Mouse (Mus musculus) limb, embryonic 11.5 days (tissue): ENCODE measurements at regions not wholly inside any gene's neighbourhood (a gene's known extent, or its start where the extent isn't known, plus 50 kb on each side); places are given as distances from the start of the nearest gene placed in this dataset.
A peak's percentile ranks its signal among the peaks of the same experiment; 100 is the strongest.

Experiments used
- ATAC-seq: fragments of 200-750 bp; cut with Nextera tagmentation; 2 replicates; pipeline ENCODE4 v1.8.0; 2017; ENCODE audit warnings: low read depth; ENCODE audit not compliant: insufficient number of reproducible peaks, low FRiP score, low TSS enrichment
- DNase-seq: peaks from one replicate; pipeline ENCODE4 v3.0.0-alpha.2; 2015; ENCODE audit warnings: low spot score
- H3K27ac ChIP-seq: fragments of 300-500 bp; sonication (generic); replicated peaks from 2 replicates; pipeline ENCODE4 v1.5.1; 2014; ENCODE audit warnings: low read depth, mild to moderate bottlenecking, low read length
- H3K27me3 ChIP-seq: fragments of 300-500 bp; sonication (generic); 2 replicates; pipeline ENCODE4 v1.6.1; 2014; ENCODE audit warnings: mild to moderate bottlenecking, low read length, mixed read lengths; ENCODE audit not compliant: control insufficient read depth, insufficient read depth
- H3K36me3 ChIP-seq: fragments of 300-500 bp; sonication (generic); 2 replicates; pipeline ENCODE4 v1.6.1; 2014; ENCODE audit warnings: mild to moderate bottlenecking, low read length, moderate library complexity, mixed read lengths; ENCODE audit not compliant: control insufficient read depth, insufficient read depth
- H3K4me1 ChIP-seq: fragments of 300-500 bp; sonication (generic); 2 replicates; pipeline ENCODE4 v1.6.1; 2014; ENCODE audit warnings: low read length, mixed read lengths; ENCODE audit not compliant: control insufficient read depth, insufficient read depth
- H3K4me2 ChIP-seq: fragments of 300-500 bp; sonication (generic); 2 replicates; pipeline ENCODE4 v1.6.1; 2014; ENCODE audit warnings: low read depth, mild to moderate bottlenecking, moderate library complexity; ENCODE audit not compliant: severe bottlenecking
- H3K4me3 ChIP-seq: fragments of 300-500 bp; sonication (generic); 2 replicates; pipeline ENCODE4 v1.5.1; 2014; ENCODE audit warnings: low read depth, low read length
- H3K9ac ChIP-seq: fragments of 300-500 bp; sonication (generic); 2 replicates; pipeline ENCODE4 v1.6.1; 2014; ENCODE audit warnings: mild to moderate bottlenecking, low read length
- H3K9me3 ChIP-seq: fragments of 300-500 bp; sonication (generic); 2 replicates; pipeline ENCODE4 v1.6.1; 2016; ENCODE audit warnings: low read length; ENCODE audit not compliant: control insufficient read depth
- WGBS: fragments of 180-500 bp; shearing (Covaris S2); extraction: QIAGEN DNeasy Blood & Tissue Kit; methylation state at CpG from one replicate; pipeline ENCODE4 v1.1.7; 2014; 5-methylcytosine and 5-hydroxymethylcytosine counted together

DNA sequence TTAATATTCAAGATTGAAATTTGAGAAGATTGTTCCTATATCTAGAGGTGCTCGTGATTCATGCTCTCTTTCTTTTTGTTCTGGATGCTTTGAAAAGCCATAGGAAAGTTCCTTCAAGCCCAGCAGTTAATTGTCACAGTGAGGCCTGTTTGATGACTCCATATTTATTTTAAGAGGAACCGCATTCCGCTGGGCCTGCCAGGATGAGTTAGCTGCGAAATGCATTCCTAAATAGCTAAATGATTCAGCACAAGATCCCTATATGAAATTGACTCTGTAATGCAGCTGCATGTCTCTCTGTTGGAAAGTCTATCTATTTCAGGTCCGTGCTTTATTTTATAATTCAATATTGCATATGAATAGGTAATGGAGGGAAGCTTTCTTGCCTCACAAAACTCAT is 511.9 kb upstream of the Adgra3 start:
- H3K4me3 ChIP-seq, result no peak overlapping the region
- H3K4me2 ChIP-seq, result no peak overlapping the region
- H3K36me3 ChIP-seq, result no peaks in the 10 kb centered on the region
- H3K9me3 ChIP-seq, result no peaks in the 10 kb centered on the region
- DNase-seq (no peak), ATAC-seq (no peak)
- H3K27me3 ChIP-seq, result no peaks in the 10 kb centered on the region
- no peaks in the 10 kb centered on the region for H3K4me1 ChIP-seq
- 77% methylated on average over 5 of the region's 5 CpGs for WGBS
- no peak overlapping the region for H3K27ac ChIP-seq
- H3K9ac ChIP-seq, result no peak overlapping the region

DNA sequence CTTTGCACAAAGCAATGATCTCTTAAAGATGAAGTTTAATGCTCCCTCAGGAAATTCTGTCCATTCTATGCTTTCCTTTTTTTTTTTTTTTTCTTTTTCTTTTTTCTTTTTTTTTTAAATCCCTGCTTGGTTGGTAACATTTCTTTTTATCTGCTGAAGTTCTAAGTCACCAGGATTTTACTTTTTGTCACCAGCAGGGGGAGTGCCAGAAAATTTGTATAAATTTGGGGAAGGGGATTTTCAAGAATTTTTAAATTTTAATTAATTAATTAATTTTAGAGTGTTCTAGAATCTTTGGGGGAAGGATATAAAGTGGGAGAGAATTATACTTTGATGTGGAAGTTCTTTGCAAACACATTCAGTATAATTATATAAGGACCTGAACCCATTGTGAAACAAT is 492.3 kb upstream of the Adgra3 start:
- Histone ChIP-seq H3K4me3 (no peak overlapping the region), H3K9me3 (no peaks in the 10 kb centered on the region), H3K27ac (no peak overlapping the region), H3K4me1 (no peaks in the 10 kb centered on the region), H3K4me2 (no peak overlapping the region), H3K36me3 (no peaks in the 10 kb centered on the region), H3K27me3 (no peaks in the 10 kb centered on the region), H3K9ac (no peak overlapping the region)
- DNase-seq (no peak), ATAC-seq (no peak)

DNA sequence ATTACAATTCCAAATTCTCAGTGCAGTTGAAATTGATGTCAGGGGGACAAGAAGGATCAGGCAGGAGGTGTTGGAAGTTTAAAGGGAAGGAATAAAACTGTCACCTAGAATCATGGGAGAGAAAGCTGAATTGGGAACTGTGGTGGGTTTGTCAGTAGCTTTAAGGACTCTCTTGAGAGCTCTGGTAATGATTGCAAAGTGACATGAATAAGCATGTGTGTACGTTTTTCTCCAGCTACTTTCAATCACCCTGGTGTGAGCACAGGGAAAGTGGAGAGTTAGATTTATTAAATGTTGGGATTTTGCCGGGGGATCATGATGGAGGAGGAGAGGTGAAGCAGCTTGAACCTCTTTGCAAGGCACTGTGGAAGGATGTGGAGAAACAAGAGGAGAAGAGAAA is 453.7 kb upstream of the Adgra3 start:
- no peaks in the 10 kb centered on the region for H3K36me3 ChIP-seq
- ATAC-seq, result no peak
- no peak overlapping the region for H3K9ac ChIP-seq
- 59% methylated on average over 2 of the region's 2 CpGs for WGBS
- H3K4me2 ChIP-seq, result no peak overlapping the region
- no peak overlapping the region for H3K27ac ChIP-seq
- H3K9me3 ChIP-seq, result no peaks in the 10 kb centered on the region
- H3K4me1 ChIP-seq, result no peaks in the 10 kb centered on the region
- no peaks in the 10 kb centered on the region for H3K27me3 ChIP-seq
- no peak overlapping the region for H3K4me3 ChIP-seq
- DNase-seq, result no peak

DNA sequence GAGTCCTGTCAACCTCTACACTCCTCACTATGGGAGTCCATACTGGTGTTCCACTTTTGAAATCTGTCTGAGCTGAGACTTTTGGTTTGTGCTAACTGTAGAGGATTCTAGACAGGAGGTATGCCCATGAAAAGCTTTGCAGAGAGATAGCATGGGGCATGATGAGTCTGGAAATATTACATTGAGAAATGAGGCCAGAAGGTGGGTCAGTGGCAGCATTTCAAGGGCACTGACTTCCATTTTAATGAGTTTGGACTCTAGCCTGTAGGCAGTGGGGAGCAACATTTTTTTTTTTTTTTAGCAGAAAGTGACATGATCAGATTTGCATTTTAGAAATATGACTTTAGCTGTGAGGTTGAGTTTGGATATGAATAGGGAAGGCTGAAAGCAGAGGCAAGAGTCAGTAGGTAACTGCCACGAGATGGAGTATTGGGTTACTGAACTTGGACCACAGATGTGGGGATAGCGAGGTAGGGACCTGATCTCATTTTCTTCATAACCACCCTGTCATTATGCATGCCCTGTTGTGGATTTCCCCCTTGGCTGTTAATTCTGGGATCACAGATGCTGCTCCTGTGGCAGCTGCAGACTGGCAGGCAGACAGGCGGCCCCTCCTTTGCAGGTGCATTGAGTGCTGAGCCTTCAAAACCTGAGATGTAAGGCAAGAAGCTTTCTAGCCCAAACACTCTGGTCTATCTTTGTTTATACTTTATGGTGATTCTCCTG is 451.1 kb upstream of the Adgra3 start:
- Histone ChIP-seq H3K9me3 (no peaks in the 10 kb centered on the region), H3K4me3 (no peak overlapping the region), H3K9ac (no peak overlapping the region), H3K27ac (no peak overlapping the region), H3K4me2 (no peak overlapping the region), H3K4me1 (no peaks in the 10 kb centered on the region), H3K27me3 (no peaks in the 10 kb centered on the region), H3K36me3 (no peaks in the 10 kb centered on the region)
- no peak for ATAC-seq
- no peak for DNase-seq
- 90% methylated on average over 3 of the region's 3 CpGs for WGBS

DNA sequence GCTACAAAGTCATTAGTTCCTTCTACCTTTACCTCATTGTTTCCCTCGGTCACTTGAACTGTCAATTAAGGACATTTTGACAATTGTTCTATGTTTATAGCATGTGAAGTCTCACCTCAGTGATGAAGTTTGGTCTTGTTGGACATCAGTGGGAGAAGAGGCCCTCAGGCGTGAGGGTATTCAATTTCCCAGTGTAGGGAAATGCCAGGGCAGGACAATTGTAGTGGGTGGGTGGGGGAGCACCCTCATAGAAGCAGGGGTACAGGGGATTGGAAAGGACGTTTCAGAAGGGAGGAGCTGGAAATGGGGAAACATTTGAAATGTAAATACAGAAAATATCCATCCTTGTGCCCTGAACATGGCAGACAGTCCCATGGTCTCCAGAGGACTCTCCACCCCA is 431.4 kb upstream of the Adgra3 start:
- no peaks in the 10 kb centered on the region for H3K4me1 ChIP-seq
- no peak overlapping the region for H3K4me2 ChIP-seq
- no peaks in the 10 kb centered on the region for H3K27me3 ChIP-seq
- no peak overlapping the region for H3K4me3 ChIP-seq
- H3K27ac ChIP-seq, result no peak overlapping the region
- H3K9me3 ChIP-seq, result no peaks in the 10 kb centered on the region
- no peak overlapping the region for H3K9ac ChIP-seq
- ATAC-seq (no peak), DNase-seq (no peak)
- no peaks in the 10 kb centered on the region for H3K36me3 ChIP-seq
- 72% methylated on average over 3 of the region's 3 CpGs for WGBS

DNA sequence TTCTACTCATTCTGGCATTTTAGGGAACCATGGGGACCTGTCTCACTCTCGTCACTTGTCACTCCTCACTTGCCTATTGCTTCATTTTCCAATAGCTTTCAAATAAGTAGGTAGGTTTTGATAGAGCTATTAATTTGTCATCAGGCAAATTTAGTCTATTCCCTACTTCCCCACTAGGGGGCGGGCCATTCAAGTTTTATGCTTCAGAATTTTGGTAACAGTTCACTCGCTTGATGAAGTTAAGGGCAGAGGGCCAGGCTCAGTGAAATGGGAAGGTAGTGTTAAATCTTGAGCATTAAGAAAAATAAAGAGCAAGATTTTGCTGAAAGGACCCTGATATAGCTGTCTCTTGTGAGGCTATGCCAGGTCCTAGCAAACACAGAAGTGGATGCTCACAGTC is 418.2 kb upstream of the Adgra3 start:
- ATAC-seq, result no peak
- 19% methylated on average over 3 of the region's 3 CpGs for WGBS
- no peak overlapping the region for H3K4me2 ChIP-seq
- no peak overlapping the region for H3K4me3 ChIP-seq
- H3K4me1 ChIP-seq, result no peaks in the 10 kb centered on the region
- H3K36me3 ChIP-seq, result no peaks in the 10 kb centered on the region
- H3K9me3 ChIP-seq, result no peaks in the 10 kb centered on the region
- H3K27ac ChIP-seq, result no peak overlapping the region
- DNase-seq, result peak; percentile 72
- no peaks in the 10 kb centered on the region for H3K27me3 ChIP-seq
- no peak overlapping the region for H3K9ac ChIP-seq

DNA sequence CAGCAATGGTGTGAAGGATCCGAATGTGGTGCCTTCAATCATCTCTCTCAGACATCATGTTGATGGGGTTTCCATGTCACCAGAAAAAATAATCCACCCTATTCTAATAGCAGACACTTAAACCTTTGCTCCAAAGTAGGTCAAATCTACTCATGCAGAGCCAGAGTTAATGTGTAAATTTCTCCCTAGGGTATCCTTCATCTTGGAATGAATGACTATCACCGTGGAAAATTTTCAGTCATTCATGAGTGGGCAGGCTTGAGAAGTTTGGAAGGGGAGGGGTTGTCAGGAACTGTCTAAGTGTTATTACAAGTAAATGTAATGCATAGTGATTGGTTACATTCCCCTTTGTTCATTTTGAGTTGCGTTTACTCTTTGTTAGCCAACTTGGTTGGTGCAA is 402.7 kb upstream of the Adgra3 start:
- no peaks in the 10 kb centered on the region for H3K27me3 ChIP-seq
- no peak overlapping the region for H3K27ac ChIP-seq
- no peaks in the 10 kb centered on the region for H3K36me3 ChIP-seq
- H3K4me1 ChIP-seq, result no peaks in the 10 kb centered on the region
- no peaks in the 10 kb centered on the region for H3K9me3 ChIP-seq
- H3K9ac ChIP-seq, result no peak overlapping the region
- H3K4me2 ChIP-seq, result no peak overlapping the region
- DNase-seq (no peak), ATAC-seq (no peak)
- 87% methylated on average over 3 of the region's 3 CpGs for WGBS
- H3K4me3 ChIP-seq, result no peak overlapping the region

DNA sequence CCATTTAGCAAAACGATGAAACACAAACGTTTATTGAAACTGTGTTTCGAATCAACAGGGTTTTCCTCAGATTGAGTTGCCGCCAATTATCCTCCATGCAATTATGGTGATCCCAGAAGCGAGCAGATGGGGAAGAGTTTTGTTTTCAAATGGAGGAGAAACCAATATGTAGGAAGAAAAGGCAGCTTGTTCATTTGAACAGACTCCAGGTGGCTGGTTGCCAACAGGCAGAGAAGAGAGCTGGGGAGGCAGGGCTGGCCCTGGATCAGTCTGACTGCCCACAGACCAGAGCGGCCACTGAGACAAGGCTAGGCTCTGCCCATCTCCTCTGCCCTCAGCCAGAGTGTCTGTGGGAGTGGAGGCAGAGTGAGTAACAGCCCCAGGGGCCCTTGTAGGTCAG is 398.8 kb upstream of the Adgra3 start:
- no peak overlapping the region for H3K9ac ChIP-seq
- DNase-seq (no peak), ATAC-seq (no peak)
- H3K9me3 ChIP-seq, result no peaks in the 10 kb centered on the region
- no peak overlapping the region for H3K27ac ChIP-seq
- H3K36me3 ChIP-seq, result no peaks in the 10 kb centered on the region
- H3K4me2 ChIP-seq, result no peak overlapping the region
- no peaks in the 10 kb centered on the region for H3K4me1 ChIP-seq
- 85% methylated on average over 6 of the region's 6 CpGs for WGBS
- no peaks in the 10 kb centered on the region for H3K27me3 ChIP-seq
- H3K4me3 ChIP-seq, result no peak overlapping the region

DNA sequence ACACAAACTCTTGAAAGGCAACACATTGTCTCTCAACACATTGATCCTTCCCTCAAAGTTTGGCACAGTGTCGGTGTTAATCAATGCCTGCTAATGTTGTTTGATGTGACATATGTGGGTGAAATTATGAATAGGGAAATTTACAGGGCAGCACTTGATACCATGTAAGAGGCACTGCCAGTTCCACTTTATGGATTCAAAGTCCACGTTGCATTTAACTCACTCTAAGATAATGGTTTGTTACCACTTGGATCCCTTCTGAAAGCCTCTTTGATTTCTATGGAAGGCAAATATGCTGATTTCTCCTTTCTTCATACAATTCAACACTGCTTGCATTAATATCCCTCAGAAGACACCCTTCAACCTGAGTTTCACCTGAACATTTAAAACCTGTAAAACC is 395.6 kb upstream of the Adgra3 start:
- DNase-seq, result no peak
- 89% methylated on average over 2 of the region's 2 CpGs for WGBS

More for the DNA sequence above, 395.6 kb upstream of the Adgra3 start:
- Histone ChIP-seq H3K36me3 (no peaks in the 10 kb centered on the region), H3K4me3 (no peak overlapping the region), H3K9ac (no peak overlapping the region), H3K9me3 (no peaks in the 10 kb centered on the region), H3K4me2 (no peak overlapping the region), H3K4me1 (no peaks in the 10 kb centered on the region), H3K27me3 (no peaks in the 10 kb centered on the region), H3K27ac (no peak overlapping the region)
- no peak for ATAC-seq
